Mouse (Mus musculus): ENCODE results near the gene Lrrc28. TPM values are rescaled to one million over a fixed set of nuclear protein-coding genes. Genes with fewer than 3 reads are reported as not detected.

Lrrc28 gene
- polyA plus RNA-seq (2017; shearing (Covaris generic)): 28.3 TPM

GRCm38 (mm10) chr7:67644833-67645680, at the start of gene Lrrc28:
Gene Lrrc28 (minus strand): TSS chr7:67645268.

GRCm38 (mm10) chr7:67647277-67647676, 2.2 kb upstream of the Lrrc28 start, which contains the start of gene Ttc23:
Gene Ttc23 (plus strand): TSS chr7:67647410.

Other genes with a start within 250 kb of the Lrrc28 start
- gene Ttc23, start 2.1 kb upstream of the Lrrc28 start, polyA plus RNA-seq (2017; shearing (Covaris generic)): 2.4 TPM
- not detected for gene Synm, start 114.5 kb upstream of the Lrrc28 start, polyA plus RNA-seq (2017; shearing (Covaris generic))

All from inflammation-experienced regulatory T-cells, adult 16 weeks (primary cell).